Mouse (Mus musculus) bone marrow, adult 2 months (tissue): ENCODE data around the gene Cacng2.

ENCODE experiments used
- CTCF ChIP-seq: fragments of 200-500 bp; IDR thresholded peaks from 2 replicates; pipeline ENCODE4 v1.5.1; 2011; ENCODE audit warnings: low read length, control low read depth; ENCODE audit not compliant: control insufficient read depth, insufficient read depth
- POLR2A ChIP-seq: fragments of 200-500 bp; IDR thresholded peaks from 2 replicates; pipeline ENCODE4 v1.6.1; 2011; ENCODE audit warnings: low read depth, mild to moderate bottlenecking, control low read depth, low read length, borderline replicate concordance; ENCODE audit not compliant: control insufficient read depth

- TF ChIP-seq POLR2A (no peak), CTCF (no peak)
Measured at GRCm38 (mm10) chr15:78073109-78073508, 46.7 kb downstream of the Cacng2 start.
